Mouse (Mus musculus) gonadal fat pad, adult 2 months (tissue): ENCODE data around the gene Syne2. TPM values are rescaled to one million over a fixed set of nuclear protein-coding genes. Genes with fewer than 3 reads are reported as not detected.

Experiments used
- DNase-seq: peaks from one replicate; pipeline ENCODE4 v3.0.0-alpha.2; 2012; ENCODE audit warnings: low read depth
- polyA plus RNA-seq: library from polyadenylated mRNA; depleted of rRNA; stranded (reverse); fragments of >200 nt; gene quantifications from 2 replicates; pipeline ENCODE4 v1.2.3, GENCODE M21; 2012

Syne2 gene
- polyA plus RNA-seq, 1 experiment = 90.7 TPM

- no peak for DNase-seq
Observed at GRCm38 (mm10) chr12:75827751-75828150, 9.8 kb downstream of the Syne2 start.

GRCm38 (mm10) chr12:75829616-75830015, 11.7 kb downstream of the Syne2 start:
- DNase-seq = no peak

GRCm38 (mm10) chr12:75833149-75833959, 15.4 kb downstream of the Syne2 start:
- peak; percentile 88 for DNase-seq

GRCm38 (mm10) chr12:75833960-75834729, 16.2 kb downstream of the Syne2 start:
- no peak for DNase-seq

GRCm38 (mm10) chr12:75836524-75836962, 18.6 kb downstream of the Syne2 start:
- DNase-seq = no peak

- no peak for DNase-seq
Observed at GRCm38 (mm10) chr12:75837462-75837861, 19.5 kb downstream of the Syne2 start.

- no peak for DNase-seq
Observed at GRCm38 (mm10) chr12:75839083-75839736, 21.3 kb downstream of the Syne2 start.

GRCm38 (mm10) chr12:75841183-75841582, 23.2 kb downstream of the Syne2 start:
- DNase-seq = no peak

GRCm38 (mm10) chr12:75844311-75844710, 26.4 kb downstream of the Syne2 start:
- DNase-seq = no peak

- no peak for DNase-seq
Observed at GRCm38 (mm10) chr12:75845070-75845469, 27.1 kb downstream of the Syne2 start.

GRCm38 (mm10) chr12:75846513-75846912, 28.6 kb downstream of the Syne2 start:
- no peak for DNase-seq

GRCm38 (mm10) chr12:75850205-75850604, 32.3 kb downstream of the Syne2 start:
- no peak for DNase-seq

GRCm38 (mm10) chr12:75851481-75851880, 33.5 kb downstream of the Syne2 start:
- DNase-seq = no peak

- DNase-seq = no peak
Observed at GRCm38 (mm10) chr12:75852384-75852783, 34.5 kb downstream of the Syne2 start.

- no peak for DNase-seq
Observed at GRCm38 (mm10) chr12:75853559-75853958, 35.6 kb downstream of the Syne2 start.

GRCm38 (mm10) chr12:75855051-75855453, 37.1 kb downstream of the Syne2 start:
- no peak for DNase-seq

GRCm38 (mm10) chr12:75855621-75856020, 37.7 kb downstream of the Syne2 start:
- DNase-seq = no peak

- DNase-seq = no peak
Observed at GRCm38 (mm10) chr12:75856096-75856868, 38.3 kb downstream of the Syne2 start.

GRCm38 (mm10) chr12:75859936-75860335, 42.0 kb downstream of the Syne2 start:
- DNase-seq = no peak

- DNase-seq = no peak
Observed at GRCm38 (mm10) chr12:75860843-75861242, 42.9 kb downstream of the Syne2 start.

- no peak for DNase-seq
Observed at GRCm38 (mm10) chr12:75865166-75865565, 47.2 kb downstream of the Syne2 start.
